Mouse (Mus musculus) hindbrain, embryonic 13.5 days (tissue): ENCODE measurements around the gene Mpc2. TPM values are rescaled to one million over a fixed set of nuclear protein-coding genes. Genes with fewer than 3 reads are reported as not detected.

ENCODE experiments used
- ATAC-seq: fragments of 200-750 bp; cut with Nextera tagmentation; 2 replicates; pipeline ENCODE4 v1.8.0; 2017; ENCODE audit warnings: moderate TSS enrichment; ENCODE audit not compliant: low FRiP score
- H3K27ac ChIP-seq: fragments of 300-500 bp; sonication (generic); 2 replicates; pipeline ENCODE4 v1.5.1; 2015; ENCODE audit warnings: inconsistent platforms, mild to moderate bottlenecking, moderate library complexity
- H3K27me3 ChIP-seq: fragments of 300-500 bp; sonication (generic); 2 replicates; pipeline ENCODE4 v1.6.1; 2015; ENCODE audit warnings: mild to moderate bottlenecking, inconsistent platforms
- H3K36me3 ChIP-seq: fragments of 300-500 bp; sonication (generic); 2 replicates; pipeline ENCODE4 v1.6.1; 2015; ENCODE audit warnings: mild to moderate bottlenecking, inconsistent platforms
- H3K4me1 ChIP-seq: fragments of 300-500 bp; sonication (generic); replicated peaks from 2 replicates; pipeline ENCODE4 v1.6.1; 2015; ENCODE audit warnings: inconsistent platforms
- H3K4me2 ChIP-seq: fragments of 300-500 bp; sonication (generic); 2 replicates; pipeline ENCODE4 v1.6.1; 2015; ENCODE audit warnings: inconsistent platforms, mild to moderate bottlenecking, moderate library complexity
- H3K4me3 ChIP-seq: fragments of 300-500 bp; sonication (generic); 2 replicates; pipeline ENCODE4 v1.5.1; 2015; ENCODE audit warnings: mild to moderate bottlenecking, inconsistent platforms
- H3K9ac ChIP-seq: fragments of 300-500 bp; sonication (generic); 2 replicates; pipeline ENCODE4 v1.6.1; 2015; ENCODE audit warnings: mild to moderate bottlenecking, inconsistent platforms
- H3K9me3 ChIP-seq: fragments of 300-500 bp; sonication (generic); 2 replicates; pipeline ENCODE4 v1.6.1; 2016; ENCODE audit warnings: inconsistent platforms
- WGBS: fragments of 180-500 bp; shearing (Covaris S2); methylation state at CpG from one replicate; pipeline ENCODE4 v1.1.7; 2015; 5-methylcytosine and 5-hydroxymethylcytosine counted together
- polyA plus RNA-seq: library from polyadenylated mRNA; unstranded; fragments of >200 nt; fragmentation: Nextera tagmentation; extraction: Ambion mirVana; gene quantifications from 2 replicates; pipeline ENCODE4 v1.2.1, GENCODE M21; 2015

The Mpc2 gene
- polyA plus RNA-seq, 1 experiment from 2014 or later: 191 TPM

DNA sequence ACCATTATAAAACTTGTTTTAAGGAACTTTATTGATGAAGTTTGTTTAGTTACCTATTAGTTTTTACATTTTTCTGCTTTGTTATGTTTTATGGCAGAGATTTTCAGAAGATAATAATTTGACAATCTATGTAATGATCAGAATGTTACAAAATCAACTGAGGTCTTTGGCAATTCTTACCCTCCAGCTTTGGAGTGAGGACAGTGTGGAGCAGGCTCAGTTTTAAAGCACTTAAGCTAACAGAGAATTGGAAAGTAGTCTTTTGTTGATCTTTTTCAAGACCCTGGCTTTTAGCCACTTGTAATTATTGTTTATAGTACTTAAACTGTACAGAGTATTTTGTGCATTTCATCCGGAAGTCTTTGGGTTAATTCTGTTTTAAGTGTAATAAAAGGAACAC is 2.4 kb downstream of the Mpc2 start:
- 91% methylated on average over 1 of the region's 1 CpGs for WGBS
- no peaks in the 10 kb centered on the region for H3K9me3 ChIP-seq
- H3K4me2 ChIP-seq: no peak overlapping the region
- peaks cover 14% of the 10 kb centered on the region for H3K4me1 ChIP-seq
- no peaks in the 10 kb centered on the region for H3K27me3 ChIP-seq
- no peaks in the 10 kb centered on the region for H3K36me3 ChIP-seq
- no peak overlapping the region for H3K4me3 ChIP-seq
- H3K9ac ChIP-seq: no peak overlapping the region
- ATAC-seq: no peak
- H3K27ac ChIP-seq: no peak overlapping the region

DNA sequence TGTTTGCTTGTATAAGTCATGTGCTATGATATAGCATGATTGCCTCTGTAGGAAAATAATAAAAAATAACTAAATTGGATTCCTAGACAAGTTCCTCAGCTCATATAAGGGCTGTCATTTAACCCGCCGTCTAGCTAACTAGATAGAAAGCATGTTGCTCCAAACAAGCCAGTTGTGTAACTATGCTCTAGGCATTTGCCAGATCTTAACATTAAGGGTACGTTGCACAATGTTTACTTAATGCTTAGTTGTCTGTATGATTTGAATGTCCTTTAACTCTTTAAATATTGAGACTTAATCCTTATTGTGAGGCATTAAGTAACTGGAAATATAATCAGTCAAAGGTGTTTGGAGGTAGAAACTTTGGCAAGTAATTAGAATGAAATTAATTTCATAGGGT is 4.1 kb downstream of the Mpc2 start:
- no peak for ATAC-seq
- WGBS: 90% methylated on average over 3 of the region's 3 CpGs
- Histone ChIP-seq H3K27me3 (no peaks in the 10 kb centered on the region), H3K36me3 (no peaks in the 10 kb centered on the region), H3K27ac (no peak overlapping the region), H3K4me3 (no peak overlapping the region), H3K9me3 (no peaks in the 10 kb centered on the region), H3K4me1 (peaks cover 7% of the 10 kb centered on the region), H3K9ac (no peak overlapping the region), H3K4me2 (no peak overlapping the region)

DNA sequence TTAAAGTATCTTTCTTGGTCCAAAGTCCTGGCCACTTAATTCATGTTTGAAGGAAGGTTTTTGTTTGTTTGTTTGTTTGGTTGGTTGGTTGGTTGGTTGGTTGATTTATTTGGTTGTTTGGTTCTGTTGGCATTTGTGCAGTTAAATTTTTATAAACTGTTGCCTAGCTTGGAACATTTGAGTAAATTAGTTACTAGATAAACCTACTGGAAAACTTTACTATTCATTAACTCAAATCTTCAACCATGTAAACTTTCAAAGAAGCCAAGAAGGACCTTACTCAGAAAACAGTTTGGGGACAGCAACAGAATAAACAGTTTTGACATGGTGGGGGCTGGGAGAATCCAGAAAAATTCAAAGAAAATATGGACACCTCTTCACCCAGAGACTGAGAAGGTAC is 8.5 kb downstream of the Mpc2 start:
- Histone ChIP-seq H3K9me3 (no peaks in the 10 kb centered on the region), H3K4me2 (no peak overlapping the region), H3K27me3 (no peaks in the 10 kb centered on the region), H3K27ac (no peak overlapping the region), H3K4me1 (no peaks in the 10 kb centered on the region), H3K36me3 (no peaks in the 10 kb centered on the region), H3K4me3 (no peak overlapping the region), H3K9ac (no peak overlapping the region)
- ATAC-seq: no peak

GRCm38 (mm10) chr1:165469717-165470116 is 9.3 kb downstream of the Mpc2 start:
- no peak overlapping the region for H3K27ac ChIP-seq
- ATAC-seq: no peak
- H3K27me3 ChIP-seq: no peaks in the 10 kb centered on the region

DNA sequence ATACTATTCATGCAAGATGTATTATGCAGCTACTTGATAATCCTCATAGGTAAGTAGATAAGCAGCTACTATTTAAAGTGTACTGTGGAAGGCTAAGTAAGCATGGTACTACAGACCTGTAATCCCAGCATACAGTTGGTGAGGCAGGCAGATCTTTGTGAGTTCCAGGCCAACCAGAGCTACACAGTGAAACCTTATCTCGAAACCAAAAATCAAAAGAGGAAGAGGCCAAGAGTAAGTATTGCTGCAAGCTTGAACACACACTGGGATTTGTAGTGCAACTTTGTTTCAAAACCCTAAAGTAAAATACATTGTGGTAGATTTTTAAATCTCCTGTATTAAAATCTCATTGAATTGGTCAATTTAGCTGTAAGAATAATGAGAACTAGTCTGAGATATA is 11.1 kb downstream of the Mpc2 start:
- H3K9ac ChIP-seq: no peak overlapping the region
- 95% methylated on average over 1 of the region's 1 CpGs for WGBS
- no peaks in the 10 kb centered on the region for H3K9me3 ChIP-seq
- no peak for ATAC-seq
- H3K4me1 ChIP-seq: no peaks in the 10 kb centered on the region
- H3K36me3 ChIP-seq: no peaks in the 10 kb centered on the region
- no peaks in the 10 kb centered on the region for H3K27me3 ChIP-seq
- H3K27ac ChIP-seq: no peak overlapping the region
- H3K4me2 ChIP-seq: no peak overlapping the region
- H3K4me3 ChIP-seq: no peak overlapping the region

More at GRCm38 (mm10) chr1:165469717-165470116, 9.3 kb downstream of the Mpc2 start:
- Histone ChIP-seq H3K36me3 (no peaks in the 10 kb centered on the region), H3K9me3 (no peaks in the 10 kb centered on the region), H3K4me1 (no peaks in the 10 kb centered on the region), H3K9ac (no peak overlapping the region), H3K4me3 (no peak overlapping the region), H3K4me2 (no peak overlapping the region)

- Histone ChIP-seq H3K36me3 (peaks cover 29% of the 10 kb centered on the region), H3K4me2 (no peak within 1 kb of the TSS), H3K9me3 (no peaks in the 10 kb centered on the region), H3K4me1 (no peaks in the 10 kb centered on the region), H3K27ac (no peak within 1 kb of the TSS), H3K4me3 (no peak within 1 kb of the TSS), H3K27me3 (no peaks in the 10 kb centered on the region), H3K9ac (no peak within 1 kb of the TSS)
- WGBS: 96% methylated on average over 8 of the region's 8 CpGs
- ATAC-seq: no peak
Observed at GRCm38 (mm10) chr1:165484688-165485233, 24.3 kb downstream of the Mpc2 start, which contains the start of gene Adcy10. Adcy10 (plus strand) TSS chr1:165485183.

- 94% methylated on average over 2 of the region's 2 CpGs for WGBS
Observed at GRCm38 (mm10) chr1:165486108-165486507, 25.7 kb downstream of the Mpc2 start.

DNA sequence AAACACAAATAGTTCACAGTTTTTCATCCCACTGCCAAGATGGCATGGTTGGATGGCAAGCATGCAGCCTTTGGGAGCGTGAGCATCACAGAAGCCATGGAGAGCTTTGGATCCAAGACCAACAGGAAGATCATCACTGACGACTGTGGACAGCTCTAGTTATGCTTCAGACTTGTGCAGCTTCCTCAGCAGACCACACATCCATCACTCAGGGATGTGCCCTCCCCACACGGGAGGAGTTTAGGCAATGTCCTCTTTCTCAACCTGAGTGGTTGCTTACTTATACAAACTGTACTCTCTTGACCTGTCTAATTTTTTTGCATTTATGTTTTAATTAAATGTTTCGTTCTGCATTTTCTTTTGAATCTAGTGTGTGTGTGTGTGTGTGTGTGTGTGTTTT is 28.8 kb downstream of the Mpc2 start:
- H3K9ac ChIP-seq: no peak overlapping the region
- no peak overlapping the region for H3K4me2 ChIP-seq
- WGBS: 92% methylated on average over 4 of the region's 4 CpGs
- no peaks in the 10 kb centered on the region for H3K27me3 ChIP-seq
- ATAC-seq: no peak
- no peaks in the 10 kb centered on the region for H3K36me3 ChIP-seq
- H3K4me3 ChIP-seq: no peak overlapping the region
- no peaks in the 10 kb centered on the region for H3K9me3 ChIP-seq
- H3K27ac ChIP-seq: no peak overlapping the region
- no peaks in the 10 kb centered on the region for H3K4me1 ChIP-seq

More at GRCm38 (mm10) chr1:165486108-165486507, 25.7 kb downstream of the Mpc2 start:
- Histone ChIP-seq H3K9ac (no peak overlapping the region), H3K4me2 (no peak overlapping the region), H3K27me3 (no peaks in the 10 kb centered on the region), H3K27ac (no peak overlapping the region), H3K36me3 (peaks cover 18% of the 10 kb centered on the region), H3K4me1 (no peaks in the 10 kb centered on the region), H3K4me3 (no peak overlapping the region), H3K9me3 (no peaks in the 10 kb centered on the region)
- ATAC-seq: no peak

- Histone ChIP-seq H3K4me1 (no peaks in the 10 kb centered on the region), H3K9me3 (no peaks in the 10 kb centered on the region), H3K4me3 (no peak overlapping the region), H3K27ac (no peak overlapping the region), H3K9ac (no peak overlapping the region), H3K36me3 (no peaks in the 10 kb centered on the region), H3K27me3 (no peaks in the 10 kb centered on the region), H3K4me2 (no peak overlapping the region)
- ATAC-seq: no peak
- 46% methylated on average over 3 of the region's 3 CpGs for WGBS
Observed at GRCm38 (mm10) chr1:165498856-165499255, 38.4 kb downstream of the Mpc2 start.

DNA sequence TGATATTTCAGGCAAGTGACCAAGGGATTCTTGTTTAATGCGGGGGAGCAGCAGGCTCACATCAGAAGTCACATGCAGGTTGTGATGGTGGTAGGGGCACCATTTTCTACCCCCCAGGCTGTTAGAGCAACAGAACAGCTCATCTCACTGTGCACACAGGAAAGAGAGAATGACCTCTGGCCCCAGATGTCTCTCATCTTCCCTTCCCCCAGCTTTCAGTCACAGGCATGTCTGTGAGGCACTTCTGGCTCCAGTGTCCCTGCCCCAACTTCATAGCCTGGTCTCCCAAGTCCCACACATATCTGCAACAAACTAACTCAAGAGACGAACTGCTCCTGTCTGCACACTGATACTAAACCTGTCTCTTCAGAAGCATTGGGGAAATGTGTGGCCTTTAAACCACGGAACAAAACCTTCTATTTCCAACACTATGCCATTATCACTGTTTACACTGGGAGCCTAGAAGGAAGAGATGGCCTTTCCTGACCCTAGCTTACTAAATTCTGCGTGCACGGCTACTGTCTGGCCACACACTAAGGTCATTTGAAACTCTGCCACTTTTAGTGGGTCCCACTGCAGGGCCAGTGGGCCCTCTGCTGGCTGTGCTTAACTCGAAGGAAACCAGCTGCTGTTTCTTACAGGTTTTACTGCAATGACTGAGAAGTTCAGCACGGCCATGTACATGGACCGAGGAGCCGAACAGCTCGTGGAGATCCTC is 43.0 kb downstream of the Mpc2 start:
- H3K4me2 ChIP-seq: no peak overlapping the region
- no peaks in the 10 kb centered on the region for H3K36me3 ChIP-seq
- H3K9ac ChIP-seq: no peak overlapping the region
- ATAC-seq: no peak
- H3K27ac ChIP-seq: no peak overlapping the region
- no peaks in the 10 kb centered on the region for H3K27me3 ChIP-seq
- 68% methylated on average over 10 of the region's 10 CpGs for WGBS
- no peak overlapping the region for H3K4me3 ChIP-seq
- no peaks in the 10 kb centered on the region for H3K9me3 ChIP-seq
- H3K4me1 ChIP-seq: no peaks in the 10 kb centered on the region

GRCm38 (mm10) chr1:165506303-165506702 is 45.9 kb downstream of the Mpc2 start:
- H3K4me3 ChIP-seq: no peak overlapping the region
- WGBS: 90% methylated on average over 6 of the region's 6 CpGs
- ATAC-seq: no peak
- H3K27me3 ChIP-seq: no peaks in the 10 kb centered on the region
- no peaks in the 10 kb centered on the region for H3K9me3 ChIP-seq
- H3K4me2 ChIP-seq: no peak overlapping the region
- no peak overlapping the region for H3K27ac ChIP-seq
- H3K9ac ChIP-seq: no peak overlapping the region
- H3K4me1 ChIP-seq: no peaks in the 10 kb centered on the region
- no peaks in the 10 kb centered on the region for H3K36me3 ChIP-seq

GRCm38 (mm10) chr1:165510161-165510560 is 49.7 kb downstream of the Mpc2 start:
- no peaks in the 10 kb centered on the region for H3K4me1 ChIP-seq
- H3K4me2 ChIP-seq: no peak overlapping the region
- H3K9ac ChIP-seq: no peak overlapping the region
- no peaks in the 10 kb centered on the region for H3K9me3 ChIP-seq
- no peak overlapping the region for H3K4me3 ChIP-seq
- ATAC-seq: no peak
- H3K36me3 ChIP-seq: no peaks in the 10 kb centered on the region
- H3K27me3 ChIP-seq: no peaks in the 10 kb centered on the region
- no peak overlapping the region for H3K27ac ChIP-seq
- WGBS: 89% methylated on average over 6 of the region's 6 CpGs

- H3K36me3 ChIP-seq: no peaks in the 10 kb centered on the region
- no peaks in the 10 kb centered on the region for H3K4me1 ChIP-seq
- WGBS: 92% methylated on average over 7 of the region's 7 CpGs
- H3K9ac ChIP-seq: no peak overlapping the region
- H3K4me3 ChIP-seq: no peak overlapping the region
- ATAC-seq: no peak
- H3K27me3 ChIP-seq: no peaks in the 10 kb centered on the region
- no peak overlapping the region for H3K4me2 ChIP-seq
- no peaks in the 10 kb centered on the region for H3K9me3 ChIP-seq
- no peak overlapping the region for H3K27ac ChIP-seq
Observed at GRCm38 (mm10) chr1:165520716-165521115, 60.3 kb downstream of the Mpc2 start.
